Mouse (Mus musculus) embryonic facial prominence, embryonic 12.5 days (tissue): ENCODE data around the gene Vcp. TPM values are rescaled to one million over a fixed set of nuclear protein-coding genes. Genes with fewer than 3 reads are reported as not detected.
"Not testable (repeated sequence)": the region's sequence is repeated elsewhere in the genome, so short reads cannot be mapped to it uniquely, and the experiment has no call there.

ENCODE experiments used
- ATAC-seq: fragments of 200-750 bp; cut with Nextera tagmentation; 2 replicates; pipeline ENCODE4 v1.8.0; 2017; ENCODE audit not compliant: insufficient number of reproducible peaks, insufficient read depth, low FRiP score, low TSS enrichment
- H3K27ac ChIP-seq: fragments of 300-500 bp; sonication (generic); 2 replicates; pipeline ENCODE4 v1.5.1; 2016; ENCODE audit warnings: mild to moderate bottlenecking
- H3K27me3 ChIP-seq: fragments of 300-500 bp; sonication (generic); 2 replicates; pipeline ENCODE4 v1.6.1; 2016; ENCODE audit warnings: mild to moderate bottlenecking, moderate library complexity
- H3K36me3 ChIP-seq: fragments of 300-500 bp; sonication (generic); 2 replicates; pipeline ENCODE4 v1.6.1; 2016; ENCODE audit warnings: mild to moderate bottlenecking
- H3K4me1 ChIP-seq: fragments of 300-500 bp; sonication (generic); 2 replicates; pipeline ENCODE4 v1.6.1; 2016
- H3K4me2 ChIP-seq: fragments of 300-500 bp; sonication (generic); replicated peaks from 2 replicates; pipeline ENCODE4 v1.6.1; 2016; ENCODE audit warnings: mild to moderate bottlenecking, moderate library complexity
- H3K4me3 ChIP-seq: fragments of 300-500 bp; sonication (generic); 2 replicates; pipeline ENCODE4 v1.5.1; 2016; ENCODE audit warnings: mild to moderate bottlenecking
- H3K9ac ChIP-seq: fragments of 300-500 bp; sonication (generic); 2 replicates; pipeline ENCODE4 v1.6.1; 2016; ENCODE audit warnings: mild to moderate bottlenecking, moderate library complexity
- H3K9me3 ChIP-seq: fragments of 300-500 bp; sonication (generic); 2 replicates; pipeline ENCODE4 v1.6.1; 2016; ENCODE audit warnings: mild to moderate bottlenecking, moderate library complexity
- WGBS: fragments of 180-500 bp; shearing (Covaris S2); methylation state at CpG from one replicate; pipeline ENCODE4 v1.1.7; 2016; 5-methylcytosine and 5-hydroxymethylcytosine counted together
- polyA plus RNA-seq: library from polyadenylated mRNA; unstranded; fragments of >200 nt; fragmentation: Nextera tagmentation; extraction: Ambion mirVana; gene quantifications from 2 replicates; pipeline ENCODE4 v1.2.1, GENCODE M21; 2016

Vcp gene
- polyA plus RNA-seq, 1 experiment from 2014 or later, result 642 TPM

- peaks cover 17% of the 10 kb centered on the region; the same call in 1 of the 2 replicates for H3K36me3 ChIP-seq
- no peaks in the 10 kb centered on the region for H3K9me3 ChIP-seq
- no peak overlapping the region for H3K4me3 ChIP-seq
- H3K27ac ChIP-seq, result no peak overlapping the region
- WGBS, result 78% methylated on average over 12 of the region's 12 CpGs
- H3K4me2 ChIP-seq, result no peak overlapping the region
- ATAC-seq, result no peak
- no peaks in the 10 kb centered on the region for H3K27me3 ChIP-seq
- no peak overlapping the region for H3K9ac ChIP-seq
- H3K4me1 ChIP-seq, result peaks cover 12% of the 10 kb centered on the region
These were observed 2.6 kb upstream of the Vcp start for GRCm38 (mm10) chr4:43002756-43003439.

- Histone ChIP-seq H3K9me3 (no peaks in the 10 kb centered on the region), H3K9ac (no peak overlapping the region), H3K4me1 (peaks cover 16% of the 10 kb centered on the region), H3K4me3 (no peak overlapping the region), H3K4me2 (no peak overlapping the region), H3K27ac (peak overlapping the region; percentile 90; the same call in 1 of the 2 replicates), H3K27me3 (no peaks in the 10 kb centered on the region), H3K36me3 (peaks cover 16% of the 10 kb centered on the region; the same call in 1 of the 2 replicates)
- WGBS, result 90% methylated on average over 2 of the region's 2 CpGs
- no peak for ATAC-seq
These were observed 965 bp upstream of the Vcp start for GRCm38 (mm10) chr4:43001272-43001671.

- WGBS, result under 1% methylated on average over 51 of the region's 51 CpGs
- Histone ChIP-seq H3K4me3 (peak overlapping the region; percentile 94), H3K9me3 (no peaks in the 10 kb centered on the region), H3K4me2 (peak overlapping the region; percentile 89), H3K36me3 (peaks cover 21% of the 10 kb centered on the region), H3K27ac (peak overlapping the region; percentile 100), H3K27me3 (no peaks in the 10 kb centered on the region), H3K4me1 (peaks cover 16% of the 10 kb centered on the region), H3K9ac (peak overlapping the region; percentile 98)
- ATAC-seq, result peak; percentile 75
These were observed 711 bp downstream of the Vcp start for GRCm38 (mm10) chr4:42999451-43000140.

DNA sequence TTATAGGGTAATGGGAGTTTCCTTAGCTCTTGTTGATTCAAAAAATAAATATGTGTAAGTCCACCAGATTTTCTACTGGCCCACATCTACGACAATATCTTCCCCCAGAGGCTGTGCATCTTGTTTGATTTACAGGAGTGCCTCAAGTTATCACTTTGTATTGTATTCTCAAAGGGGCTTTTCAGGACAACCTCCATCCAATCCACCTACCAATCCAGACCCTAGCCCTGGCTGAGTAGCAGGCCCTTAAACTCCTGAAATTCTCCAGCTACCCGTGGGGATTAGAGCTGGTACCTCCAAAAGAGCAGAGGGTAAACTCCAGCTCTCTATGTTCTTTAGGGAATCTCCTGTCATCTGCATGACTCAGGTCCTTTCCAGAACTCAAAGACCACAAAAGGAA is 2.3 kb downstream of the Vcp start:
- Histone ChIP-seq H3K4me2 (peak overlapping the region; percentile 89), H3K27ac (no peak overlapping the region), H3K4me3 (peak overlapping the region; percentile 94; the same call in 1 of the 2 replicates), H3K27me3 (no peaks in the 10 kb centered on the region), H3K9ac (0 out of 2 replicates have a peak overlapping the region, but pooled peaks have one; percentile 98), H3K4me1 (peaks cover 16% of the 10 kb centered on the region), H3K36me3 (peaks cover 34% of the 10 kb centered on the region), H3K9me3 (no peaks in the 10 kb centered on the region)
- no peak for ATAC-seq
- WGBS, result 63% methylated on average over 2 of the region's 2 CpGs

DNA sequence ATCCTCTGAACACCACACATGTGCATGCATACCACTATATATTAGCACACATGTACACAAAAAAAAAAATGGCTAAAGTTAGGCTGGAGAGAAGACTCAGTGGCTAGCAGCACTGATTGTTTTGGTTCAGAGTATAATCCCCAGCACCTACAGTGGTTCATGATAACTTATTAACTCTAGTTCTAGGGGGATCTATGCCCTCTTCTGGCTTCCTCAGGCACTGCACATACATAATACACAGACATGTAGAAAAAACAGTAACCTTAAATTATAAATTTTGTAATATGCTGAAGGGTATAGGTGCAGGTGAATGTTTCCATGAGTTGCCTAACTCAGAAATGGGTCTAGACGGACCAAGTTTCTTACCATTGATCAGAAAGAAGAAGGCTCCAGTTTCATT is 12.0 kb downstream of the Vcp start:
- peaks cover 93% of the 10 kb centered on the region for H3K36me3 ChIP-seq
- H3K4me3 ChIP-seq, result no peak overlapping the region
- H3K9me3 ChIP-seq, result no peaks in the 10 kb centered on the region
- no peaks in the 10 kb centered on the region for H3K4me1 ChIP-seq
- no peak overlapping the region for H3K27ac ChIP-seq
- no peak overlapping the region for H3K4me2 ChIP-seq
- no peaks in the 10 kb centered on the region for H3K27me3 ChIP-seq
- H3K9ac ChIP-seq, result no peak overlapping the region
- 60% methylated on average over 1 of the region's 1 CpGs for WGBS
- no peak for ATAC-seq

DNA sequence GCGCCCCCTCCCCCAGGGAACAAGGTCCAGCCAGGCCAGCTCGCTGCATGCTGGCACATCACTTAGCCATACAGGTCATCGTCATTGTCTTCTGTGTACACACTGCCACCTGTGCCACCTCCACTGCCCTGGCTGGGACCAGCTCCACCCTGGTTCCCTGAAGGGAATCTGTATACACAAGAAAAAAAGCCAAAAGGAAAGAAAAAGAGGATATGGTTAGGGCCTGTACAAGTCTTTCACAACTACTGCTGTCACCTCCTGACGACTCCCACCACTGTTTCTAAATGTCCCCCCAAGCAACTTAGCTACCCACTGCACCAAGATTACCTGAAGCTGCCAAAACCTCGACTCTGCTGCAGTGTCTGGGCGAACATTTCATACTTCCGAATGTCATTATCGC is 19.8 kb downstream of the Vcp start:
- not testable (repeated sequence) for H3K4me1 ChIP-seq, H3K9me3 ChIP-seq, H3K27me3 ChIP-seq, H3K9ac ChIP-seq, H3K4me2 ChIP-seq, H3K4me3 ChIP-seq, H3K27ac ChIP-seq
- WGBS, result 91% methylated on average over 8 of the region's 8 CpGs
- ATAC-seq, result 0 out of 2 replicates have a peak, but pooled peaks have one; percentile 41
- H3K36me3 ChIP-seq, result peaks cover 75% of the 10 kb centered on the region

DNA sequence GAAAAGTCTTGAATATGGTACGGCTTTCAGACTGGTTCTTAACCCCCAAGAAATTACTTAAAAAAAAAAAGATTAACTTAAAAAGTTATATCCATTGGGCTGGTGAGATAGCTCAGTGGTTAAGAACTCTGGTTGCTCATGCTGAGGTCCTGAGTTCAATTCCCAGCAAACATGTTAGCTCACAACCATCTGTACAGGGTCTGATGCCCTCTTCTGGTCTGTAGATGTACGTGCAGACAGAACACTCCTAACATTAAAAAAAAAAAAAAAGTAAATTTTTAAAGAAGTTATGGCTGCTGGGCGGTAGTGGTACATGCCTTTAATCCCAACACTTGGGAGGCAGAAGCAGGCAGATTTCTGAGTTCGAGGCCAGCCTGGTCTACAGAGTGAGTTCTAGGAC is 22.2 kb downstream of the Vcp start:
- no peak for ATAC-seq
- Histone ChIP-seq H3K9ac (no peak overlapping the region), H3K4me3 (no peak overlapping the region), H3K36me3 (peaks cover 53% of the 10 kb centered on the region), H3K4me2 (no peak overlapping the region), H3K27ac (no peak overlapping the region), H3K9me3 (no peaks in the 10 kb centered on the region), H3K27me3 (no peaks in the 10 kb centered on the region), H3K4me1 (no peaks in the 10 kb centered on the region)
- WGBS, result 91% methylated on average over 4 of the region's 4 CpGs

- 81% methylated on average over 5 of the region's 5 CpGs for WGBS
- no peak overlapping the region for H3K9ac ChIP-seq
- H3K27ac ChIP-seq, result no peak overlapping the region
- H3K27me3 ChIP-seq, result no peaks in the 10 kb centered on the region
- H3K4me3 ChIP-seq, result no peak overlapping the region
- no peaks in the 10 kb centered on the region for H3K4me1 ChIP-seq
- no peaks in the 10 kb centered on the region for H3K9me3 ChIP-seq
- H3K4me2 ChIP-seq, result no peak overlapping the region
- no peak for ATAC-seq
- H3K36me3 ChIP-seq, result peaks cover 21% of the 10 kb centered on the region
These were observed 26.4 kb downstream of the Vcp start for GRCm38 (mm10) chr4:42973868-42974267.

- Histone ChIP-seq H3K27me3 (no peaks in the 10 kb centered on the region), H3K9me3 (no peaks in the 10 kb centered on the region), H3K9ac (no peak overlapping the region), H3K4me3 (no peak overlapping the region), H3K4me1 (no peaks in the 10 kb centered on the region), H3K27ac (no peak overlapping the region), H3K4me2 (no peak overlapping the region), H3K36me3 (peaks cover 15% of the 10 kb centered on the region)
- WGBS, result 83% methylated on average over 4 of the region's 4 CpGs
- no peak for ATAC-seq
These were observed 27.4 kb downstream of the Vcp start for GRCm38 (mm10) chr4:42972952-42973351.

DNA sequence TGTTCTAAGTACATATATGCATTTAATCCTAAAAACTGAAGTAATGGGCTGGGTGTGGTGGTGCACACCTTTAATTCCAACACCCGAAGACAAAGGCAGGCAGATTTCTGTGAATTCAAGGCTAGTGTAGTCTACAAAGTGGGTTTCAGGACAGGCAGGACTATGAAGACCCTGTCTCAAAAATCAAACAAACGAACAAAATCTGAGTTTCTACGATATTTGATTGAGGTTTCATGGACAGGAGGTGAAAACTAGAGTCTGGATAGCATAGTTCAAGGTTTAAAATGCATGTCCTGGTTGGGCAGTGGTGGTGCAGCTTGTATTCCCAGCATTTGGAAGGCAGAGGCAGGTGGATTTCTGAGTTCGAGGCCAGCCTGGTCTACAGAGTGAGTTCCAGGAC is 31.0 kb downstream of the Vcp start, which contains the start of gene 1700022I11Rik:
Gene 1700022I11Rik (plus strand): TSS at position 301 of the 400 bp plus-strand sequence.
- Histone ChIP-seq H3K4me2 (no peak within 1 kb of the TSS), H3K9ac (no peak within 1 kb of the TSS), H3K4me3 (no peak within 1 kb of the TSS), H3K4me1 (no peaks in the 10 kb centered on the region), H3K27ac (no peak within 1 kb of the TSS), H3K9me3 (no peaks in the 10 kb centered on the region), H3K27me3 (no peaks in the 10 kb centered on the region), H3K36me3 (no peaks in the 10 kb centered on the region)
- ATAC-seq, result no peak
- 82% methylated on average over 4 of the region's 4 CpGs for WGBS

- Histone ChIP-seq H3K4me3 (no peak overlapping the region), H3K27ac (no peak overlapping the region), H3K9me3 (no peaks in the 10 kb centered on the region), H3K36me3 (no peaks in the 10 kb centered on the region), H3K27me3 (no peaks in the 10 kb centered on the region), H3K4me2 (peak overlapping the region; percentile 23), H3K9ac (no peak overlapping the region), H3K4me1 (no peaks in the 10 kb centered on the region)
- WGBS, result 13% methylated on average over 12 of the region's 12 CpGs
- no peak for ATAC-seq
These were observed 35.1 kb downstream of the Vcp start for GRCm38 (mm10) chr4:42965039-42965719.
